Mouse (Mus musculus) CD8-positive naive resting alpha-beta T cell, adult 2 months (primary cell): ENCODE measurements at regions not wholly inside any gene's neighbourhood (a gene's known extent, or its start where the extent isn't known, plus 50 kb on each side); places are given as distances from the start of the nearest gene placed in this dataset.
A peak's percentile ranks its signal among the peaks of the same experiment; 100 is the strongest.

Experiments
- DNase-seq, 2 experiments: peaks; one replicate each; pipeline ENCODE4 v3.0.0; 2022; ENCODE audit warnings: low read depth in 2 of 2, low spot score in 2 of 2

GRCm38 (mm10) chr15:62107976-62108375, 1185.2 kb upstream of the A1bg start:
- no peak for DNase-seq

GRCm38 (mm10) chr15:62106518-62106975, 1183.7 kb upstream of the A1bg start:
- peak in 1 of 2 experiments; percentile 15 for DNase-seq

GRCm38 (mm10) chr15:62105483-62105882, 1182.7 kb upstream of the A1bg start:
- no peak for DNase-seq

GRCm38 (mm10) chr15:62104653-62105052, 1181.8 kb upstream of the A1bg start:
- no peak for DNase-seq

GRCm38 (mm10) chr15:62099683-62100082, 1176.9 kb upstream of the A1bg start:
- no peak for DNase-seq

GRCm38 (mm10) chr15:62098791-62099660, 1176.2 kb upstream of the A1bg start:
- no peak for DNase-seq

- DNase-seq, result no peak
Observed at GRCm38 (mm10) chr15:62096778-62097177, 1174.0 kb upstream of the A1bg start.

- DNase-seq, result no peak
Observed at GRCm38 (mm10) chr15:62095198-62095597, 1172.4 kb upstream of the A1bg start.

GRCm38 (mm10) chr15:62093672-62094071, 1170.9 kb upstream of the A1bg start:
- no peak for DNase-seq

GRCm38 (mm10) chr15:62092671-62093185, 1169.9 kb upstream of the A1bg start:
- peak; percentile 6 to 20 for DNase-seq

- DNase-seq, result peak in 1 of 2 experiments; percentile 10
Observed at GRCm38 (mm10) chr15:62091746-62092659, 1169.2 kb upstream of the A1bg start.

- no peak for DNase-seq
Observed at GRCm38 (mm10) chr15:62091144-62091543, 1168.3 kb upstream of the A1bg start.

GRCm38 (mm10) chr15:62088341-62088740, 1165.5 kb upstream of the A1bg start:
- DNase-seq, result no peak

GRCm38 (mm10) chr15:62087755-62088154, 1164.9 kb upstream of the A1bg start:
- no peak for DNase-seq

GRCm38 (mm10) chr15:62086037-62086436, 1163.2 kb upstream of the A1bg start:
- DNase-seq, result no peak

GRCm38 (mm10) chr15:62083347-62083746, 1160.5 kb upstream of the A1bg start:
- DNase-seq, result no peak

GRCm38 (mm10) chr15:62082539-62082938, 1159.7 kb upstream of the A1bg start:
- DNase-seq, result no peak

GRCm38 (mm10) chr15:62079155-62080109, 1156.6 kb upstream of the A1bg start:
- DNase-seq, result no peak

GRCm38 (mm10) chr15:62076552-62077234, 1153.9 kb upstream of the A1bg start:
- no peak for DNase-seq

GRCm38 (mm10) chr15:62074735-62075134, 1151.9 kb upstream of the A1bg start:
- no peak for DNase-seq
